Mouse (Mus musculus): ENCODE measurements at regions not wholly inside any gene's neighbourhood (a gene's known extent, or its start where the extent isn't known, plus 50 kb on each side); places are given as distances from the start of the nearest gene placed in this dataset.

DNA sequence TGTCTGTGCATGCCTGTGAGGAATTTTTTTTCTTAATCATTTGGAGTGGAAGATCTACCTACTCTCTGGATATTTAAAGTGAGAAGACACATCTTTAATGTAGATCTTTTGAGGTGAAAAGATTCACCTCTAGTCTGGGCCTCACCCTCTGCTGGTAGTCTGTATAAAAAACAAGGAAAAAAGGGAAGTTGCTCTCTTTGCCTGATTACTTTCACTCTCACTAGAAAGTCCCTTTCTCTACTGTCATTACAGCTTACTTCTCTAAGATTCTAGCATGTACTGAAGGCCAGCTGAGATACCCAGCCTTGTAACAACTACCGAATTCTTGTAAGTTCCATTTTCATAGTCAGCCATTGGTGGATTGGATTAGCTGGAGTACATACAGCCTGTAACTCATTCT lies 3791.9 kb downstream of the 9330182O14Rik start:
- Histone ChIP-seq H3K4me2 (no peak overlapping the region), H3K36me3 (no peaks in the 10 kb centered on the region), H3K9me3 (no peaks in the 10 kb centered on the region), H3K27ac (no peak overlapping the region), H3K4me3 (no peak overlapping the region), H3K4me1 (no peaks in the 10 kb centered on the region), H3K9ac (no peak overlapping the region), H3K27me3 (no peaks in the 10 kb centered on the region)
- ATAC-seq (ENCODE audit: borderline replicate concordance, extremely low read depth, low FRiP score, low TSS enrichment), result no peak
- WGBS, result 93% methylated on average over 1 of the region's 1 CpGs

DNA sequence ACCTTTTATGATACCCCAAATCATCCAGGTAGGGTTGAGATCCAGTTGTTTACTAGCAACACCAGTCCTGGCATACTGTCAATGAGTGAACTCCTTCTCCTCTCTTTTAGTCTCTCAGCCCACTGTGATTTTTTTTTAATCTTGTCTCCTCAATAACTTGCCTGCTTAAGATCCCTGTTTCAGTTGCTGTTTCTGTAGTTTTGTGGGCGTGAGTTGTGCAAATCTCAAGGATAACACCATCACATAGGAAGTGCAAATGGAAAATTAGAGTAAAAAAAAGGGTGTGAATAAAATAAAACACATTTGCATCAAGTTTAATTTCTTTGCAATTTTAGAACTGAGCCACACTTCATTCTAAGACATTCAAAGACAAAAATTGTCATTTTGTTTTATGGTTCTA lies 3799.4 kb downstream of the 9330182O14Rik start:
- Histone ChIP-seq H3K9me3 (no peaks in the 10 kb centered on the region), H3K4me3 (no peak overlapping the region), H3K36me3 (no peaks in the 10 kb centered on the region), H3K4me2 (no peak overlapping the region), H3K27ac (no peak overlapping the region), H3K27me3 (no peaks in the 10 kb centered on the region), H3K9ac (no peak overlapping the region), H3K4me1 (no peaks in the 10 kb centered on the region)
- ATAC-seq (ENCODE audit: borderline replicate concordance, extremely low read depth, low FRiP score, low TSS enrichment), result no peak
- 82% methylated on average over 1 of the region's 1 CpGs for WGBS

DNA sequence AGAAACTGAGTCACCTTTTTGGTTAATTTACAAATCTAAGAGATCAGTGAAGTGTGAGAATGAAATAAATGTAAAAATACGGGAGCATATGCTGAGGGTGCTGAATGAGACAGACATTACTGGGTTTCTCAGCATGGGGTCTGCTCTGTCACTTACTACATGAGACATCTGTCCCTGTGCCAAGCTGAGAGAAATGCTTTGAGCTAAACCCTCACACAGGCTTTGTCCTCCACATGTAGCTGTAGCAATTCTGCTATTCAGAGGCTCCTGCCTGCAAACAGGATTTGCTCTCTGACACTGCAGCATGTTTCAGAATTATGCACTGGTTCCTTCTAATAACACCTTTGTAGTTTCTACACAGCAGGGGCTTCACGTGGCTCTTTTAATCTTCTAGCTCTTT lies 3806.3 kb downstream of the 9330182O14Rik start:
- Histone ChIP-seq H3K4me1 (no peaks in the 10 kb centered on the region), H3K4me2 (no peak overlapping the region), H3K9ac (no peak overlapping the region), H3K9me3 (no peaks in the 10 kb centered on the region), H3K36me3 (no peaks in the 10 kb centered on the region), H3K27me3 (no peaks in the 10 kb centered on the region), H3K4me3 (no peak overlapping the region), H3K27ac (no peak overlapping the region)
- WGBS, result 44% methylated on average over 2 of the region's 2 CpGs
- no peak for ATAC-seq (ENCODE audit: borderline replicate concordance, extremely low read depth, low FRiP score, low TSS enrichment)

DNA sequence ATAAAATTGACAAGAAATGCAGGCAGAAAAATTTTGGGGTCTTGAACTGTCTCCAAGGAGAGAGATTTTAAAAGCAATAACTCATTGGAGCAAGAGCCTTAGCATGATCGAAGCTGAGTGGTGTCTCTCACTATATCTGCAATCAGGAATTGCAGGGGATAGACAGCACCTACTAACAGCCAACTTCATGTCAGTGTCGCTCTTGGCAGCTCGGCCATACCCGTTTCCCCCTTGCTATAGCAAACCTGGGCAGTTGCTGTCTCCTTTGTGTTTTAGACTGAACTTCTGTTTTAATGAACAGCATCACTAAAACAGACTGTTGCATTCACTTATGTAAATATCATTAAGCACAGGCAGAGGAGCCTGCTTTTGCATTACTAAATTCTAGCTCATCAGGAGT lies 3806.7 kb downstream of the 9330182O14Rik start:
- no peaks in the 10 kb centered on the region for H3K4me1 ChIP-seq
- 75% methylated on average over 4 of the region's 4 CpGs for WGBS
- no peak overlapping the region for H3K27ac ChIP-seq
- H3K4me3 ChIP-seq, result no peak overlapping the region
- no peak for ATAC-seq (ENCODE audit: borderline replicate concordance, extremely low read depth, low FRiP score, low TSS enrichment)
- no peaks in the 10 kb centered on the region for H3K27me3 ChIP-seq
- no peaks in the 10 kb centered on the region for H3K9me3 ChIP-seq
- H3K9ac ChIP-seq, result no peak overlapping the region
- no peaks in the 10 kb centered on the region for H3K36me3 ChIP-seq
- H3K4me2 ChIP-seq, result no peak overlapping the region

DNA sequence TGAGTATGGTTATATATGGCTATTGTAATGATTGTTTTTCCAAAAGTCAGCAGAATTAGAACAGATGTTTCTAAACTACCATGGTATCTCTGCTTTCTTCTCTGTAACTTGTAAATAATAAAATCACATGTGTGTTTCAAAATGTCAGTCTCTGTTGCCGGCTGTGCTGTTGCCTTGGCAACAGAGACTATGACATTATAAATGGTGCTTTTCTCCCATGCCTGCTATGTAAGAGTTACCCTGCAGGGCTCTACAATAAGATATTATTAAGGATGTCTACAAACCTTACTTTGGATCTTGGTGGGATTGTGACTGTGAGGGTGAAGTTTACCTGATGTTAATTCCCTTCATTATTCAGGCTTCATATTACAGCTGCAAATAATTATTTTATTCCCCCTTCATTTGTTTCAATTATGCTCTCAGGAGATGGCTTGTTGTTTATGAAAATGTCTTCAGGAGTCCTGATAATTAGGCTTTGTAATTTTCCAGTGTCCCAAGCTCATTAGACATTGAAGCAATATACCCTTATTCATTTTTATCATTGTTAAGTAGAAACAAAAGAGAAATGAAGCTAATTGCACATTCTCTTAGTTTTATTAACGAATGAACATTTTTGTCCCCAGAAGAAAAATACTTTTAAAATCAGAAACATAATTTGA lies 3808.0 kb downstream of the 9330182O14Rik start:
- Histone ChIP-seq H3K4me3 (no peak overlapping the region), H3K4me1 (no peaks in the 10 kb centered on the region), H3K9me3 (no peaks in the 10 kb centered on the region), H3K9ac (no peak overlapping the region), H3K27me3 (no peaks in the 10 kb centered on the region), H3K36me3 (no peaks in the 10 kb centered on the region), H3K27ac (no peak overlapping the region), H3K4me2 (no peak overlapping the region)
- 52% methylated on average over 2 of the region's 2 CpGs for WGBS
- ATAC-seq (ENCODE audit: borderline replicate concordance, extremely low read depth, low FRiP score, low TSS enrichment), result no peak

DNA sequence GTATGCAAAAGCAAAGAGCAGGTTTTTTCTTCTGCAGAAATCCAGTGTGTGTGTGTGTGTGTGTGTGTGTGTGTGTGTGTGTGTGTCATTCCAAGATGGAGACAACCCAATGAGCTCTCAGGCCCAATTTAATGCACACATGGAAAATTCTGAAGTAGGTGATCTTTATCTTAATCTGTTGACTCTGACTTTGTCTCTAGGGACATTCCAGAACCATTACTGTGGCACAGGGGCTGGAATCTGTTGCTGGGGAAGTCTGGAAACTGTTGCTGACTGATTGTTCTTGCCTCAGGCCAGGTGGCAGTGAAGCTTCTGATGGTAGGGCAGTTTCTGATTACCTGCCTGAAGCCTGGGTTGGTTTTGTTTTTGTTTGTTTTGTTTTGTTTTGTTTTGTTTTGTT lies 3850.8 kb downstream of the 9330182O14Rik start:
- ATAC-seq (ENCODE audit: borderline replicate concordance, extremely low read depth, low FRiP score, low TSS enrichment), result no peak
- H3K4me3 ChIP-seq, result no peak overlapping the region
- no peak overlapping the region for H3K27ac ChIP-seq
- no peak overlapping the region for H3K4me2 ChIP-seq
- no peaks in the 10 kb centered on the region for H3K4me1 ChIP-seq
- no peaks in the 10 kb centered on the region for H3K9me3 ChIP-seq
- no peaks in the 10 kb centered on the region for H3K36me3 ChIP-seq
- no peaks in the 10 kb centered on the region for H3K27me3 ChIP-seq
- H3K9ac ChIP-seq, result no peak overlapping the region

DNA sequence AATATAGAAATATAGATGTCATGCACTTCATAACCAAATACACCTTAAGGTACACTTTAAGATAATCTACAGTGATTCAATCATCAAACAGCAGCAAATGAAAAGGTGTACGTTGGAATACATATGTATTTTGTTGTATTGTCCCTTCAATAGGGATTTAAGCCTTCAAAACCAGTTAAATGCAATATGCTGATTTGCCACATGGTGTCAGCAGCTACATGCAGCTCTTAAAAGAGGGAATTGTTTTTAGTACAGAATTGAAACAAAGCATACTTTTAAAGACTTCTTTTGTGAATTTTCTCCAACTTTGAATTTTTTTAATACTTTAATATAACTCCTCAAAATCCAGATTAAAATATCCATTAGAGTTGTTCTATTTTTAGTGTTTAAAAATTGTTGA lies 3857.1 kb downstream of the 9330182O14Rik start:
- Histone ChIP-seq H3K27ac (no peak overlapping the region), H3K4me2 (no peak overlapping the region), H3K4me1 (no peaks in the 10 kb centered on the region), H3K9me3 (no peaks in the 10 kb centered on the region), H3K27me3 (no peaks in the 10 kb centered on the region), H3K9ac (no peak overlapping the region), H3K4me3 (no peak overlapping the region), H3K36me3 (no peaks in the 10 kb centered on the region)
- ATAC-seq (ENCODE audit: borderline replicate concordance, extremely low read depth, low FRiP score, low TSS enrichment), result no peak
- 22% methylated on average over 1 of the region's 1 CpGs for WGBS

DNA sequence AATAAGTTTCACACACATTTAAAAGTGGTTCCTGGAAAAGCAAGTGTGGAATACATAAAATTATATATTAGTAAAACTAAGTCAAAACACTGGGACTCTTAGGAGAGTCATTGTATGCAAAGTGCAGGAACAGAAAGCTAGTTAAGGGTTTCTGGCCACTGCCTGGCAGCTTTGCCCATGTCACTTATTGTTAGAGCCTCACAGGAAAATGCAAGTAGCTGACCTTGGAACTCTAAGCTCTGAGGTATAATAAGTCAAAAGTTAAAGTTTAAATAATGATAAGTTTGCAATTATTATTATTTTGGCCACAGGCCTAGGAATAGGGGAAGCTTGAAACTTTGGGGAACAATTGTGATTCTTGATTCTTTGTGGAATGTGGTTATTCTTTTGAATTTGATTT lies 3858.8 kb downstream of the 9330182O14Rik start:
- H3K27me3 ChIP-seq, result no peaks in the 10 kb centered on the region
- no peaks in the 10 kb centered on the region for H3K36me3 ChIP-seq
- H3K4me3 ChIP-seq, result no peak overlapping the region
- H3K27ac ChIP-seq, result no peak overlapping the region
- H3K9me3 ChIP-seq, result no peaks in the 10 kb centered on the region
- H3K9ac ChIP-seq, result no peak overlapping the region
- H3K4me1 ChIP-seq, result no peaks in the 10 kb centered on the region
- H3K4me2 ChIP-seq, result no peak overlapping the region
- no peak for ATAC-seq (ENCODE audit: borderline replicate concordance, extremely low read depth, low FRiP score, low TSS enrichment)

DNA sequence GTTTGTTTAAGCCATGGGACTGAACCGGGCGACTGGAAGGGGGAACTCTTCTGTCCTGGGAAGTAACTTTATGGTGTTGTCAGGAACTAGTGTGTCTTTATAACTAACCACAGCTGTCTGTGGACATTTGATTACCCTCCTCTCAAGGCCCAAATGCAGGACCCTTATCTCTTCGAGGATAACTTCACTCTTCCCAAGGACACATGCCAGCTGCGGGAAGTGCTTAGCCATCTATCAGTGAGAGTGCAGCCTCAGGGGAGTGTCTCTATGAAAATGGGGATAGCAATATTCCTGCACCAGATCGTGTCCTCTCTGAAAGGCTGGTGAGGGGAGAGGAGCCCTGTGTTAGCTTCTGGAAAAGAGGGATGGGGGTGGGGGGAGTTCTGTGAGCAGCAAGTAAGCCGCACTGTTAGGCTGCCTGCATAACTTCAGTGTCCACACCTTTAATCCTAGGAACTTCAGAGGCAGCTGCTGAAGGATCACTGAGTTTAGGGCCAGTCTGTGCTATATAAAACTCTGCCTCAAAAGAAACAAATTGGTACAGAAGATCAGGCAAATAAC lies 3892.4 kb downstream of the 9330182O14Rik start:
- H3K9me3 ChIP-seq, result no peaks in the 10 kb centered on the region
- no peak overlapping the region for H3K4me3 ChIP-seq
- H3K4me2 ChIP-seq, result no peak overlapping the region
- H3K27ac ChIP-seq, result no peak overlapping the region
- H3K4me1 ChIP-seq, result no peaks in the 10 kb centered on the region; the same call in 1 of the 2 replicates
- no peak for ATAC-seq (ENCODE audit: borderline replicate concordance, extremely low read depth, low FRiP score, low TSS enrichment)
- H3K36me3 ChIP-seq, result no peaks in the 10 kb centered on the region
- 21% methylated on average over 6 of the region's 6 CpGs for whole genome bisulfite sequencing
- H3K9ac ChIP-seq, result no peak overlapping the region
- H3K27me3 ChIP-seq, result no peaks in the 10 kb centered on the region

DNA sequence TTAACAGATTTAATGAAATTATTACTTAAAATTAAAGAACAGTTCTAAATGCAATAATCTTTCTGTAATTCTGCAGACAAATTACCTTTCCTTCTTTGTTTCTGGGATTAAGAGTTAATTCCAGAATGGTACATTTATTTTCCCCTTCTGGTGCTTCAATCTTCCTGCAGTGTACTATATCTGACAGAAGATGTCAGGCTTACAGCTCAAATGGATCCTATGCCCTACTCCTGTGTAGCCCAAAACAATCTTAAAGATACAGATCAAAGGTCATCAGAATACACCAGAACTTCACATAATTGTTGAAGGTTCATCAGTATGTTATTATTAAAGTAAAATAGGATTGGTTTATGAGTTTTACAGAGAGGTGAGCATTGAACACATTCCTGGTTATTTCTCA lies 3901.7 kb downstream of the 9330182O14Rik start:
- H3K4me1 ChIP-seq, result no peaks in the 10 kb centered on the region
- no peaks in the 10 kb centered on the region for H3K9me3 ChIP-seq
- H3K9ac ChIP-seq, result no peak overlapping the region
- no peaks in the 10 kb centered on the region for H3K36me3 ChIP-seq
- no peak overlapping the region for H3K4me3 ChIP-seq
- no peak for ATAC-seq (ENCODE audit: borderline replicate concordance, extremely low read depth, low FRiP score, low TSS enrichment)
- no peaks in the 10 kb centered on the region for H3K27me3 ChIP-seq
- no peak overlapping the region for H3K4me2 ChIP-seq
- no peak overlapping the region for H3K27ac ChIP-seq

DNA sequence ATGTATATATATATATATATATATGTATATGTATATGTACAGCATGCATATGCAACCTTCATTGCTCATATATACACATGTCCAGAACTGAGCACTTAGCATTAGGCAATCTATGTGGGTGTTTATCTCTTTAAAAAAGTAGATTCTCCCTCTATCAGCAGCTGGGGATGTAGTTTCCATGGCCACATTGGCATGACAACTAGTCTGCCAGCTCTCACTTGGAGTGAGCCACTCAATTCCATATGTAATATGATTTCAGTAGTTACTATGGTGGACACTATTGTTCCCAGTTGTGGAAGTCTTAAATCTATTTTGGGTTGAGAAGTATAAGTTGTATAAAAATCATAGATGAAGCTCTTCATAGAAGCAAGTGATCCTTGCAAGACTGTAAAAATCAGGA lies 3903.7 kb downstream of the 9330182O14Rik start:
- Histone ChIP-seq H3K9me3 (no peaks in the 10 kb centered on the region), H3K4me1 (no peaks in the 10 kb centered on the region), H3K36me3 (no peaks in the 10 kb centered on the region), H3K27me3 (no peaks in the 10 kb centered on the region), H3K4me3 (no peak overlapping the region), H3K9ac (no peak overlapping the region), H3K4me2 (no peak overlapping the region), H3K27ac (no peak overlapping the region)
- ATAC-seq (ENCODE audit: borderline replicate concordance, extremely low read depth, low FRiP score, low TSS enrichment), result no peak

DNA sequence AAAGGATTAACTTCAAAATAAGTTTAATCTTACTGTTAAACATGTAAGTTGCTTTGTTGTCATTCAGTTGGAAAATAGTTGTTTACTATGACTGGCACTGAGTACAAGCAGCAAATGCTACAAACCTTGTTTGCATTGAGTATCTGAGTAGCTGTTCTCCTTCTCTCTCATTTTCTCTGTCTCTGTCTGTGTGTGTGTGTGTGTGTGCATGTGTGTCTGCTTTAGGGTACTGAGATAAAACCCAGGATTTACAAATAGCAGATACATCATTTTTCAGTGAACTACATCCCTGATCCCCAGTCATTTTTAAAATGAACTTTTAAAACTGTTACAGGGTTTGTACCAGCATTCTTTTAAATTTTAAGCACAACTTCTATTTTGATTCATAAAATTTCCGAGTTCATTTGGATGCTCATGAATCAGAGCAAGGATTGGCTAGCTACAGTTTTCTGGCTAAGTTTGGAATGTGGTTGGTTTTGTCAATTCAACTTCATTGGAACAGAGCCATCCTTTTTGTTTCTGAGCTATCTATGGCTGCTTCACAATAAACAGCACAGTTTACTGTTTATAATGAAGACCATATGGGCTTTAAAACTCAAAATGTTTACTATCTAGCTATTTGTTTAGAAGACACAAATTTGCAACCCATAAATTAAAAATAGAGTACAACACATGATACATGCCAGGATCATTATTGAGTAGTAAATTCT lies 3916.6 kb downstream of the 9330182O14Rik start:
- H3K9me3 ChIP-seq, result no peaks in the 10 kb centered on the region
- 40% methylated on average over 1 of the region's 1 CpGs for WGBS
- ATAC-seq (ENCODE audit: borderline replicate concordance, extremely low read depth, low FRiP score, low TSS enrichment), result peak; percentile 88; the same call in 1 of the 2 replicates
- no peaks in the 10 kb centered on the region for H3K4me1 ChIP-seq
- H3K36me3 ChIP-seq, result no peaks in the 10 kb centered on the region
- H3K27ac ChIP-seq, result no peak overlapping the region
- no peak overlapping the region for H3K4me2 ChIP-seq
- H3K27me3 ChIP-seq, result no peaks in the 10 kb centered on the region
- H3K4me3 ChIP-seq, result no peak overlapping the region
- H3K9ac ChIP-seq, result no peak overlapping the region
